Mouse (Mus musculus): ENCODE measurements around the gene Zfp512b.

The Zfp512b gene

DNA sequence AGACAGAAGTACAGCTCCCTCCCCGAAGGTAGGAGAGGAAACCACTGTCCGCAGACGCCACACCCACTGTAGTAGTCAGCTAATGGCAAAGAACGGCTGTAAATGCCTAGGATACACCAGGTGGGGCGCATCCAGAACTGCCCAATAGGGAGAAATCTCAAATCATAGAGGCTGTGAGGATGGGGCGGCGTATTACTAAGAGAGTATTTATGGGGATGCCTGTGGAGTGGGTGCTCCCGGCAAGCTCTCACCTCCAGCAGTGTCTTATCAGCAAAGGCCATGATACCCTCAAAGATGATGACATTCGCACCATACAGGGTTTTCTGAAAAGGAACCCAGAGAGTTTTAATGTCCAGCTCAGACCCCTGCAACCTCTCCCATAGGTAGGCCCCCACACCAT, 18.6 kb downstream of the Zfp512b start:
- in situ Hi-C loops (cut with MboI) = loop anchor here (10.0 kb wide), 1 partner anchor 179 kb away; no protein-coding TSS in a partner anchor

DNA sequence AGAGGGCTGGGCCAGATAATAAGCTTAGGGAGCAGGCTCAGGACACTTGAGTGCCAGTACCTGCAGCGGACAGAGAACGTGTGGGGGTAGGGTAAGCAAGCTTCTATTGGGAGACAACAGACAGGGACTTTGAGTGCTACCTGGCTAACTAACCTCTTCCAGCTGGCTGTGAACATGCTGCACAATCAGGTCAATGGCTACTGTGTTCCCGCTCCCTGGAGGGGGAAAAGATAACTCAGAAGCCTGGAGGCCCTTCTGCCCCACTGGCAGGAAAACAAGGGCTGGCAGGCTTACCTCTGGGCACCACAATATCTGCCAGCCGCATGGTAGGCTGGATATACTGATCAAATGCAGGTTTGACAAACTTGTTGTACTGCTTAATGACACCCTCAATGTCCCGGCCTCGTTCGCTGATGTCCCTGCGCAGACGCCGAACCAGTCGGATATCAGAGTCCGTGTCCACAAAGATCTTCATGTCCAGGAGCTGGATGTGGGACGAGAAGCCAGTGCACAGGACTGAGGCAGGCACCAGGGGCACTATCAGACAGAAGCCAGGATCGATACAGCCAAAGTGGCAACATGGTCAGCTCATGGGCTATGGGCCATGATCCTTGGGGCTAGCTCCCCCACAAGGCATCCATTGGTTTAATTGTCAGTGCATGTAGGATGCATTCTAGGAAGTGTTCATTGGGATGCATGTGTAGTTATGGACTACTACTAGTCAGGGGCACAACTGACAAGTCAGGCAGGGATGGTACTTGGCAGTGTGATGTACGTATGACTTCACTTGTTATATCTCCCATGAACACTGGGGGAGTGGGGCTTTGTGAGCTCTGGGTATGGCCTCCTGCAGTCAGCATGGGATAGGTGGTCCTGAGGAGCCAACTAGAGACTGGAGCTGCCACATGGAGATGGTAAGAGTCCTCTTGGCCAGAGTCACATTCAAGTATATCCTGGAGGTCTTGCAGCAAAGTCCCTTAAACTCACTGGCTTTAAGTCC, 19.4 kb downstream of the Zfp512b start:
- in situ Hi-C loops (cut with MboI) = loop anchor here (10.0 kb wide), 1 partner anchor 178 kb away; no protein-coding TSS in a partner anchor

DNA sequence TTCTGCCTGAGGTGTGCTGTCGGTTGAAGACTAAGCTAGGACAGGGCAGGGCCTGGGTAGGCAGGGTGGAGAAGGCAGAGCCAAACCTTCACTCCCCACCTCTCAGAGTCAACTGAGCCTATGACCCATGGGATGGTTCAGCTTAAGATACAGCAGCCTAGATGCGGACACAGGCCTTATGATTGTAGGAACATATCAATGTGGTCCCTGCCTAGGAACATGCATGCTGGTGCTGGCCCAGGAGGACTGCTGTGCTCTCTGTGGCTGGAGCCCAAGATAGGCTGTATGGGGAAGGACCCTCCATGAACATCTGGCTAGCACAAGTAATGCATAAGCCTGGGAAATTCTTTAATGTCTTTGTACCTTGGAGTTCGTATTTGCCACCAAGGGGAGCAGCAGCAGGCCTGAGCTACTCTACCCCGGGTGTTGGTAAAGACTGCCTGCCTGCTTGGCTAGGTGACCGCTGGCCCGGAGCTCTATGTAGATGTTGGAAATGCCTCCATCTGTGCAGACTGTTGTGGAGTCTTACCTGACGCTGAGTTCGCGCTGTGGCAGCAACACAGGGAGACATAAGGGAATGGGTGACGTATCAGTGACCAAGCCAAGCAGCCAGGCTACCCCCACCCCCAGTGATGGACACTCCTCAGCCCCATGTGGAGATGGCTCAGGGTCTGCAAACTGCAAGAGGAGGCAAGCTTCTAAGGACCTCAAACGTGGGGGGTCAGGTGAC, 20.5 kb downstream of the Zfp512b start:
- in situ Hi-C loops (cut with MboI) = loop anchor here (10.0 kb wide), 1 partner anchor 177 kb away; no protein-coding TSS in a partner anchor

DNA sequence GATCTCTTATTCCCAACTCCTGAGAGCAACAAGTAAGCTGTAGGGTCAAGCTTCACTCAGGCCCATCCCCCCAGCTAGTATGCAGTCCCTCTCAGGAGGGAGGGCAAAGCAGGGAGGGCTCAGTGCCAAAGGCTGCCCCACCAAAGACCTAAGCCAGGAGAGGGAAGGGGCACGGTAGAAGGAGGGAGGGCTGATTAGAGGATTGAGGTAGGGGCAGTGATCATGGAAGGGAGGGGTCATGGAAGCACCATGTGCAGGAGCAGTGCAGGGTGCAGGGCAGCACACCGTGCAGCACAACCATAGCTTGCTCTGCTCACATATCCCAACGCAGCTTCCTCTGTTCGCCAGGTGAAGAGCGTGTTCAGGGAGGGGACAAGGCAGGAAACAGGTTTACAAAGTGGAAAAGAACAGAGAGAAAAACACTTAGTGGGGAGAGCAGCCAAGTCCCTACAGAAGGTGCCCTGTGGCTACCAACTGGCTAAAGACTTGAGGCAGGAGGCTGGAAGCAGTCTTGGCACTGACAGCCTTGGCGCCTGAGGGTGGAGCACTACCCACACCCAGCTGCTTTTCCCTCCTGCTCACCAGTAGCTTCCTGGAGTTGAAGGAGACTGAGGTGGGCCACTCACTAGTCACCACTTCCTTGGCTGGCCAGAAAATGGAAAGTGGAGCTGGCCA, 21.5 kb downstream of the Zfp512b start:
- in situ Hi-C loops (cut with MboI) = loop anchor here (10.0 kb wide), 1 partner anchor 176 kb away; no protein-coding TSS in a partner anchor

DNA sequence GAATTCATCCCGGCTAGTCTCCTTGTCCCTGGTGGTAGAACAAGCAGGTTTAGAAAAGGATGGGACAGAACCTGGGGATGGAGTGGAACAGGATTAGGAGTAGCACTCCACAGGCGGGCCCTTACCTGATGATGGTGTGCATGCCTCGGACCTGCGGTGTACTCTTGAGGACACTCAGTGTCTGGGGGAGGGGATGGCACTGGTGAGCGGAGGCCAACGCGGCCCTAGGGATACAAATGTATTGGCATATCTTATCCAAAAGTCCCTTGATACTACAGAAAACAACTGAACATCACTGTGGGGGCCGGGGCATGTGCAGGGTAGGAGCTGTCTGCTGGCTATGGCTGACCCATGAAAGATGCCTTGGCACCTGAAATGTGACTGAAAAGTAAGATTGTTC, 22.2 kb downstream of the Zfp512b start:
- in situ Hi-C loops (cut with MboI) = loop anchor here (10.0 kb wide), 1 partner anchor 176 kb away; no protein-coding TSS in a partner anchor

DNA sequence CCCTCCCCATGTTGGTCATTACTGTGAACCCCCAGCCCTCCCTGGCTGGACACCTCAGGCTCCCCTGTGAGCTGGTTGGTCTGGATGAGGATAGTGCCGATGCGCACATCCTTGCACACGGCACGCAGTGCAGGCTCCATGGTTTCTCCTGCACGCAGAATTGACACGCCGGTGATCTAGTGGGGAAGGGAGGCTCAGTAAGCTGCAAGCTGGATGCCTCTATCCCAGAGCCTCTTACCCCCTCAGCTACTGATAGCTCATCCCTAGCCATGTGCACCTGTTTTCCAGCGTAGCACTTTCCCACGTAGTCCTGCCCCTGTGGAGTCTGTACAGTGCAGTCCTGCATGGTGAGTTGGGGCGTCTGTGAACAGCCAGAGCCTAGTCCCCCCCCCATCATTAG, 22.7 kb downstream of the Zfp512b start:
- in situ Hi-C loops (cut with MboI) = loop anchor here (10.0 kb wide), 1 partner anchor 175 kb away; no protein-coding TSS in a partner anchor

DNA sequence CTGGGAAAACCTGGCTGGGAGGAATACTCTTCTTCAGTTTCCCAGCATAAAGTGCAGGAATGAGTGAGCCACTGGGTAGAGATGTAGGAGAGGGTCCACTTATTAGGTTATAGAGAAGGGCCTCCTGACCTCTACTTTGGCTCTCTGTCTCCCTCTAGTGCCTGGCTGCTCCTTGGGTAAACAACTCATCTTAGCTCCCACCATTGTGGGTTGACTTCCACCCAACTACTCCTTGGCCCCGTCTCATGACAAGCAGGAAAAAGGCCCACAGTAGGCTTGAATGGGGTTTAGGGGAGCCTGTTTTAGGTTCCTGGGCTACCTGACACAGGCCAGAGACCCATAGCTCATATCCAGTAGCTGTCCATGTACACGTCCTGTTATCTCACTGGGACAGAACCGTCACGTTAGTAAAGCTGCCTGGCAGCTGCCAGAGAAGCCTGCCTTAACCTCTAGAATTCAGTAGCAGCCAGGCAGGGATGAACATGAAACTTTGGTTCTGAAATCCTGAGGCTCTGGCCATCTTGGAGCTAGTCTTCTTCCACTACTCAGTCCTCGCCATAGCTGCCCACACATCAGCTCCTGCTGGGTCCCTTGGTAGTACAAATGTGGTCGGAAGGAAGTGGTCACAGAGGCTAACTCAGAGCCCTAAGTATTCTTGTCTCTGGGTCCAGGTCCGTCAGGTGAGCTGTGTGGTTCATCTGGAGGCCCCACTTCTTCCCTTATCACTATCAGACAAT, 24.2 kb downstream of the Zfp512b start:
- in situ Hi-C loops (cut with MboI) = no loop called here

DNA sequence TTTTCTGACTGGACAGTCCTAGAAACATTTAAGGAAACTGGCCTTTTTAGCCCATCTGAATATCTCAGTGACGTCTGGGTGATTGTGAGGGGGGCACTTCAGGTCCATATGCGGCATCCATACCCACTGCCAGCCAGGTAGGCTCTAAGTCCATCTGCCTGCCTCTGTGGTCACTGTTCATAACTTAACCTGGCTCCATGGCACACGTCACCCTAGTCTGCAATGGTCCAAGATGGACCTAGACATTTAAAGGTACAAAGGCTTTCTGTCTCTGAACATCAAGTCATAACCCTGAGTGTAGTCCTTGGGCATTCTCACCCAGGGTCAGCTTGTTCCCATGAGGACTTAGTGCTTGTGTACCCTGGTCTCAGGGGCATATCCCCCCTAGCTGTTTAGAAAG, 25.3 kb downstream of the Zfp512b start:
- in situ Hi-C loops (cut with MboI) = no loop called here

DNA sequence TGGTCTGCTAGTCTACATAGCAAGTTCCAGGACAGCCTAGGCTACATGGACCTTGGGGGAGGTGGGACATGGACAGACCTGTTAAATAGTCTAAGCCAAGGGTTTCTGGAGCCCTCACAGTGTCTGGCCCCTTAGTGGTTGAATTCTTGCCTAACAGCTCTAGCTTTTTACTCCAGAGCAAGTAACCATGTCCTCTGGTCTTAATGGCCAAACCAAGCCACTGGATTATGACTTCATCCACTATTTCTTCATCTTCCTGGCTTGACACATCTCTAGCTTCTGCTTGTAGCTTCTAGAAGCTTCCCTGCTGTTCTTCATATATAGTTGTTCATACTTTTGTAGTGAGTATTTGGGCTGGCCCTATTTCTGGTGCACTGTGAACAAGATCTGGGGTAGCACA, 38.8 kb downstream of the Zfp512b start:
- in situ Hi-C loops (cut with MboI) = no loop called here

DNA sequence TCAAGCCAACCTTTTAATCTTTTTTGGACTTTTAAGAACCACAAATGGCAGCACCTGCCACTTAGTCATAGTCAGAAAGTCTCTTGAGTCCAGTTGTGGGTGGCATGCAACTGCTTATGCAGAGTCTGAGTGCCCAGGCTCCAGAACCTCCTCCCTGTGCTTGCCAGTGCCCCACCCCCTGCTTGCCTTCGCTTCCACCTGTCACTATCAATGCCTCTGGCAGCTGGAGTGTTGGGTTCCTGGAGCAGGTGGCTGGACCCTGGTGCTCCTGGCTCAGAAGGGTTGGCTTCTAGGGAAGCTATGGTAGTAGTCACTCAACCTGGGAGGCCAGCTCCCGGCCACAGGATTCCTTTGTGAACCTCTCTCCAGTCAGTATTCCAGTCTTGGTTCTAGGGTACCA, 42.4 kb downstream of the Zfp512b start:
- in situ Hi-C loops (cut with MboI) = no loop called here

DNA sequence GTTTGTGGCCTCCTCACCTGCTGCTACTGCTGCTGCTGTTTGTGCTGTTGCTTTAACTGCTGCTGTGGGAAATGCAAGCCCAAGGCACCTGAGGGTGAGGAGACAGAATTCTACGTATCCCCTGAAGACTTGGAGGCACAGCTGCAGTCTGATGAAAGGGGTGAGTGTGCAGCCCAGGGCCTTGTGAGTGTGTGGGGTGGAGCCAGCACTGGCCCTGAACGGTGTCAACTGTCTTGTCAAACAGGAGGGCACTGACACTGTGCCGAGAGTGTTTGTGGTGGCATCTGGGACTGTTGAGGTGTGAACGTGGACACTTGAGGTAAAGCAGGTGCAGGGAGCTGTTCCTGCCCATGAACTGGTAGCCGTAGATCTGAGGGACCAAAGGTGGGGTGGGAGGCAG, 43.9 kb downstream of the Zfp512b start:
- in situ Hi-C loops (cut with MboI) = no loop called here

DNA sequence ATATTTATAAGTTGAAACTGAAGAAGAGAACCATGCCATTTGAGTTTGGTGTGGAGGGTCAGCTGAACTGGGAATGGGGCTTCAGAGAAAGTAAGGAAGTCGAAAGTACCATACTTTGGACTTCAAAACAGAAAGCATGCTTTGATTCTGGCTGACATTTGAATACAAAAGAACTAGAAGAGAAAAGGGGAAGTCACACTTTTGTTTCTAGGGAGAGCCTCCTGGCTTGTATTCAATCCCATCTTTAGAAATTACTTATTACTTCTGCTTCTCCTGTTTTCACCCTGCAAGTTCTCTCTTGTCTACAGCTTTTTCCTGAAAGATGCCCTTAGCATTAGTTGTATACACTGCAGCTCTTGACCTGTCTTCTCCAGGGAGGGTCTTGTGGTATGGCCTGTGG, 44.4 kb downstream of the Zfp512b start:
- in situ Hi-C loops (cut with MboI) = no loop called here

DNA sequence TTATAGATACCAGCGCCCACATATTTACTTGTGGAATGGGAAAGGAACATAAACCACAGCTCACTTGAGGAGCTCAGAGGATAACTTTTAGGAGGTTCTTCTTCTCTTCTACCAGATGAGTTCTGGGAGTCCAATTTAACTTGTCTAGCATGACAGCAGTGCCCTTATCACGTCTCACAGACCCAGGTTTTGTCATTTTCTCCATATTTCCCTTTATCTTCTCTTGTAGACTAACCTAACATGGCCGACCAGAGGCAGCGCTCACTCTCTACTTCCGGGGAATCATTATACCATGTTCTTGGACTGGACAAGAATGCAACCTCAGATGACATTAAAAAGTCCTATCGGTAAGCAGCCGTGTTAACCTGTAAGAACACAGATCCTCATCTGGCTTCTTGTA, 46.5 kb downstream of the Zfp512b start:
- in situ Hi-C loops (cut with MboI) = no loop called here

DNA sequence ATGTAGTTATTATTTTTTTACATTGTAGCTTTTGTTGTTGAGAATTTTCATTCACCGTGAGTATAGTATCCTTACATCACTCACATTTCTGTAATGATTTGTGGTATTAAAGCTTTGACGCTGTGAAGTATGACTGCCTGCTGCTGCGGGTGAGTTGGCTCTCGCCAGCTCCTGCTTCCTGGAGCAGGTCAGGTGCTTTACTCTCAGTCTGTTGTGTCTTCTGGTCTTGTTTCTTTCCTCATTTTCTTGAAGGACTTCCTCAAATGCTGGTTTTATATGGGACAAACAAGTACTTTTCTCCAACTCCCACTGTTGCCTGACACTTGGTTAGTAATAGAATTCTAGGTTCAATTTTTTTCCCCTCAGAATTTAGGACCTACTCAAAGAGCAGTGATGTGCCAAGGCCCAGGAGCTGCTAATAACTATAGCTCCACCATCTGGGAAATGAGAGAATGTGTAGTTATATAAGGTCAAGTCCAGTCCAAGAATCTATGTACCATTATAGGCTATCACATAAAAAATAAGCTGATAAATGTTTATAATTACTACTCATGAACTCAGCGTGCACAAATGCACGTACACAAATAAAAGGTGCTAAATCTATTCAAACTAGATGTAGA, 50.7 kb downstream of the Zfp512b start:
- in situ Hi-C loops (cut with MboI) = no loop called here

DNA sequence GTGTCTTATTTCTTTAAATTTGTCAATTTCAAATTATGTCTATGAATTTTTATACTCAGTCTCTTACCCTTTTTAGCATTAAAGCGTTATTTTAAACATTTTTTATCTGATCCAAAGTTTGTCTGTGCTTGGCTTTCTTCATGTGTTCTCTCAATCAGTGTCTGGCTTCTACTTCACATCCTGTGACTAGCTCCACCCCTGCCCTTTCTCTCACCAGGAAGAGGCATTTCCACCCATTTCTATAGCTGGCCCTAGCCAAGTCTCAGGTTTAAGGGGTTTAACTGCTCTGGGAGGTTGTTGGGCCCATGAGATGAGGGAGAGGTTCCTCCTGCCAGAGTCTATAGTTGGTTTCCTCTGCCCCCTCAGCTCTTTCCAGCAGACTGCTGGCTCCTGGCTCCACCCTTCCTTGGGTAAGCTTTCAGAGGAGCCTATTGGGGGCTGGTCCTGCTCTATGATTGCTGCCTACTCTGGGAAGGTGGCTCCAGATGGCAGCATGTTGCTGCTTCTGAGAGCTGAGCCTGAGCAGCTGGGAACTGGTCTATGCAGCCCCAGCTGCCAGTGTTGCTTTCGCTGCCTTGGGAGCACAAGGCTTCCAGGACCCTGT, 55.1 kb downstream of the Zfp512b start:
- in situ Hi-C loops (cut with MboI) = no loop called here

DNA sequence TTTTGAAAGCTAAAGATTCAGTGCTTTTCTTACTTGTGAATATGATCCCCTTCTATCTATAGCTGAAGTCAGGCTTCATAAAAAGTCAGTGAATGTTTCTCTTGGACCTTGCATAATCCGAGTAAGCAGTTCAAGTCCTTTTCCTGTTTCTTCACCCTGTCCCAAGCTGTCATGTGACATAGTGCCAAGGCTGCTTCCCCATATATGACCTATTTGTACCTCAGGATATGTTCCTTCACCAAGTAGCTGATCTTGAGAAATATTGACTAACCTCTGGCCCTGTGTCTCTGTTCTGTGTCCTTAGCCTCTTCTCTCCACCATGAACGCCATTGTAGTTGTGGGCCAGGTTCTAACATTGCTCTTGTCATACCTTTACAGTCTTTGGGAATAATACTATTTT, 56.2 kb downstream of the Zfp512b start:
- in situ Hi-C loops (cut with MboI) = no loop called here

DNA sequence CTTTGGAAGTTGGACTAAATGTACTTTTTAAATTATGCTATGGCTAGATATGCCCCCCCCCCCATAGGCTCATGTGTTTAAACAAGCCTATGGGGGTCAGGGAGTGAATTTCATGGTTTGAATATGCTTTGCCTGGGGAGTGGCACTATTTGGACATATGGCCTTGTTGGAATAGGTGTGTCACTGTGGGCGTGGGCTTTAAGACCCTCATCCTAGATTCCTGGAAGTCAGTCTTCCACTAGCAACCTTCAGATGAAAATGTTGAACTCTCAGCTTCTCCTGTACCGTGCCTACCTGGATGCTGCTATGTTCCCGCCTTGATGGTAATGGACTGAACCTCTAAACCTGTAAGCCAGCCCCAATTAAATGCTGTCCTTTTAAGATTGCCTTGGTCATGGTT, 60.0 kb downstream of the Zfp512b start:
- in situ Hi-C loops (cut with MboI) = no loop called here
